Mouse (Mus musculus) myocyte (in vitro differentiated cells): ENCODE results near the gene Zhx3.

Experiments
- E2F4 ChIP-seq: IDR thresholded peaks from one replicate; pipeline ENCODE4 v1.6.1; 2011; ENCODE audit warnings: mild to moderate bottlenecking, control low read depth, moderate library complexity; ENCODE audit not compliant: insufficient read depth
- MAX ChIP-seq: IDR thresholded peaks from one replicate; pipeline ENCODE4 v1.6.1; 2011; ENCODE audit warnings: low read depth, mild to moderate bottlenecking, control low read depth
- MYOG ChIP-seq, 3 experiments: IDR thresholded peaks; one replicate each; pipeline ENCODE4 v1.6.1; 2011; ENCODE audit warnings: control low read depth in 2 of 3, low read depth in 2 of 3, mild to moderate bottlenecking in 2 of 3; ENCODE audit not compliant: insufficient read length in 2 of 3, control insufficient read depth in 1 of 3, insufficient read depth in 1 of 3
- POLR2A ChIP-seq: IDR thresholded peaks from one replicate; pipeline ENCODE4 v1.6.1; 2011; ENCODE audit warnings: low read depth, mild to moderate bottlenecking, control low read depth, moderate library complexity; ENCODE audit not compliant: insufficient read length
- POLR2AphosphoS2 ChIP-seq: IDR thresholded peaks from one replicate; pipeline ENCODE4 v1.6.1; 2011; ENCODE audit warnings: low read depth, control low read depth; ENCODE audit not compliant: insufficient read length
- USF1 ChIP-seq: IDR thresholded peaks from one replicate; pipeline ENCODE4 v1.6.1; 2011; ENCODE audit warnings: low read depth, mild to moderate bottlenecking, control low read depth, moderate library complexity

GRCm38 (mm10) chr2:160770409-160770808, 102.4 kb downstream of the Zhx3 start:
- TF ChIP-seq E2F4 (no peak), MYOG (IDR thresholded peaks at IDR 0.05; ENCODE audit: control insufficient read depth in 1 of 3, insufficient read depth in 1 of 3, insufficient read length in 2 of 3, low read depth in 2 of 3) (no peak), POLR2A (no peak), MAX (no peak), USF1 (no peak), POLR2AphosphoS2 (no peak)
